Mouse (Mus musculus): ENCODE results near the gene Nalcn. TPM values are rescaled to one million over a fixed set of nuclear protein-coding genes. Genes with fewer than 3 reads are reported as not detected.

The Nalcn gene
- polyA plus RNA-seq, 1 experiment from 2014 or later: 0.34 TPM

DNA sequence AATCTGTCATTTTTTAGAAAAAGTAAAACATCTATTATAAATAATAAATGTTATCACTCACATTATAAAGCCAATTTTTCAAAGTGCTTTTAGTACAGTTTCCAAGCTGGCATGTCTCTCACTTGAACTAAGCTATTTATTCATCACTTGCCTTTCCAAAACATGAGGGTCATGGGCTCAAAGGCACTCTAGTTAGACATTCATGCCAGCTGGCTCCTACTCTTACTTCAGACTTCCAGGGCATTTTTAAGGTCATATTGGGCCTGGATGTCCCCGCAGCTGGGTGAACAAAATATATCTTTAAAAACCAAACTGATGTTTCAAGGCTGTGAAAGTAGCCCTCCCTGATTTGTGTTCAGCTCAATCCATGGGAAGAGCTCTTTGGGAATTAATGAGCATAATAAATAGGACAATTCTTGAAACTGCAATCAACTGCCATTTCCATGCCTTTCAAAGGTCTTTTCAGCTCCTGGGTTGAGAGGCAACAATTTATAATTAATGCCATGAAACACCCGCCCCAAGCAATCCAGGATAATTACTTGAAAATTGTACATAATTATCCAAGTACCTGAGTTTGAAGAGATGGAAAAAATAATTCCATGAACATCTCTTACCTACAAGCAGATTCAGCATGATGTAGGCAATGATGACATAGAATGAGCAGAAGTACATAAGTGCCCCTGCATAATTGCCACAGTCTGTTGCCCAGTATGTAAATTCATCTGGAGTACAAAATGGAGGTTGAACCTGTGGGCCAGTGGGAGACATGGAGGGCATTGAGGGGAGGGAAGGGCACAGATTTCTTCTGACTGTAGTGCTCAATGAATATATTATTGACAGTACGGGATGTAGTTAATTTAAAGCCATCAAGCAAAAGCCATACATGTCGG, 335.6 kb downstream of the Nalcn start:
- H3K9ac ChIP-seq: no peak overlapping the region
- H3K36me3 ChIP-seq: no peaks in the 10 kb centered on the region
- ATAC-seq (ENCODE audit: borderline replicate concordance, extremely low read depth, low FRiP score, low TSS enrichment): no peak
- H3K27ac ChIP-seq: no peak overlapping the region
- no peak overlapping the region for H3K4me3 ChIP-seq
- H3K9me3 ChIP-seq: no peaks in the 10 kb centered on the region
- no peak overlapping the region for H3K4me2 ChIP-seq
- H3K4me1 ChIP-seq: no peaks in the 10 kb centered on the region
- no peaks in the 10 kb centered on the region for H3K27me3 ChIP-seq
- WGBS: 85% methylated on average over 4 of the region's 4 CpGs

DNA sequence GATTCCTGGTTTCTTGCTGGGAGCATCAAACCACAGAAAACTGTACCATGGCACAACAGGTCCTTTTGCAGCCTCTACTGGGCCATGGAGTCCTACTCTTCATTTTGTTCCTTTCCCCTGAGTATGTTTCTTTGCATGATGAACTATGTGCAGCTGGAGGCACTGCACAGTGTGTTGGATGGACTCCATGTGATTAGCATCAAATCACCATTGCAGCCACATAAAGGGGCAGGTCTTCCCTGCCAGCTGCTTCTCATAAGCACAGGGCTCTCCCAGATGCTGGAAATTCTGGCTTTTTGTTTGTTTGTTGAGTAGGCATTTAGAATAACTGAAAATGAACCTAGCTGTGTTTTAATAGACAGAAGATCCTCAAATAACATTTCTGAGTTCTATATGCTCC, 344.8 kb downstream of the Nalcn start:
- Histone ChIP-seq H3K27me3 (no peaks in the 10 kb centered on the region), H3K36me3 (no peaks in the 10 kb centered on the region), H3K4me3 (no peak overlapping the region), H3K4me1 (no peaks in the 10 kb centered on the region), H3K27ac (no peak overlapping the region), H3K9me3 (no peaks in the 10 kb centered on the region), H3K4me2 (no peak overlapping the region), H3K9ac (no peak overlapping the region)
- ATAC-seq (ENCODE audit: borderline replicate concordance, extremely low read depth, low FRiP score, low TSS enrichment): no peak

DNA sequence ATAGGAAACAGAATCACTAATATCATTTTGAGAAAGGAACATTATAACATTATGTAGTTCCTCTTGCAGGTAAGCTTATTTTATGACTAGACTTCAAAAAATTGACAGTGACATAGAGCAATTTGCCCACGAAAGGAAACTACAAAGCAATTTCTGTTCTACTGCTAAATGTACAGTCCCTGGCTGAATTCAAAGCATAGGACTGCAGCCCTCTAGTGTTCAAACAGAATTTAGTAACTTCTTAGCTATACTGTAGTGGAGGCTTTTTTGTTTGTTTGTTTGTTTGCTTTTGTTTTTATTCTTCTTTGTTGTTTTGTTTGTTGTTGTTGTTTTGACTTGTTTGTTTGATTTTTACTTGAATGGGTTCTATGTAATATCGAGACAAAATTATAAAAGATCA, 354.8 kb downstream of the Nalcn start:
- Histone ChIP-seq H3K4me2 (no peak overlapping the region), H3K9ac (no peak overlapping the region), H3K27me3 (no peaks in the 10 kb centered on the region), H3K36me3 (no peaks in the 10 kb centered on the region), H3K4me3 (no peak overlapping the region), H3K27ac (no peak overlapping the region), H3K4me1 (no peaks in the 10 kb centered on the region), H3K9me3 (no peaks in the 10 kb centered on the region)
- no peak for ATAC-seq (ENCODE audit: borderline replicate concordance, extremely low read depth, low FRiP score, low TSS enrichment)
- WGBS: 69% methylated on average over 2 of the region's 2 CpGs

DNA sequence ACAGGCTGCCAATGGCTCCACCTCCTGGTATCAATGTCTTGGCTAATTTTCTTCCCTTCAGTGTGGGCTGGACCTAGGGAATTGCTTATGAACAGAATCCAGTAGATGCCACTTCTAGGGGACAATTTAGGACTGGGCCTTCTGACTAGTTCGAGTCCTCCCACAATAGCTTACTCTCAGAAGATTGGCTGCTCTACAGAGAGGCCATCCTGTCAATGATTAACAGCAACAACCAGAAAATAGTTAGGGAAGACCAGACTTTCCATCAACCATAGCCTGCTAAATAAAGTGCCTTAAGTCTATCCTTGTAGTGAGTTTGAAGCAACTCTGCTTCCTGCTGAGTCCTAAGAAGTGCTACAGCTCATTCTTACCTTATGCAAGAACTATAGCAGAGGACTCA, 386.2 kb downstream of the Nalcn start:
- Histone ChIP-seq H3K4me3 (no peak overlapping the region), H3K27ac (no peak overlapping the region), H3K27me3 (no peaks in the 10 kb centered on the region), H3K9me3 (no peaks in the 10 kb centered on the region), H3K4me1 (no peaks in the 10 kb centered on the region), H3K36me3 (no peaks in the 10 kb centered on the region), H3K9ac (no peak overlapping the region), H3K4me2 (no peak overlapping the region)
- 28% methylated on average over 1 of the region's 1 CpGs for WGBS
- no peak for ATAC-seq (ENCODE audit: borderline replicate concordance, extremely low read depth, low FRiP score, low TSS enrichment)

DNA sequence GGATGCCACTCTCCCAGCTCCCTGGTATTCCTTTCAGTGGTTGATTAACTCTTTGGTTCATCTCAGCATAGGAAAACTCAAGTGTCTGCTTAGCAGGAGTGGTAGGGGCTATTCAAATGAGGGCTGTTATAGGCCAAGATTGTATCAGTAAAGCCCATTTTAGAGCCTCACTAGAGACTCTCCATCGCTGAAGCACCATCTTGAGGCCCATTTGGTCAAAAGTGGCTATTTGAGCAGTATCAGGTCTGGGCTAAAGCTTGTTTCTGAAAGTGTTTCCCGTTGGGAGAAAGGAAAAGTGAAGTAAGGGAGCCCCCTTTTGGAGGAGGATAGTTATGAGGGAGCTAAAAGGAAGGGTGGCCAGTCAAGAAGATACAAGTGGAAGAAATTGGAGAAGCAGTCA, 387.0 kb downstream of the Nalcn start:
- WGBS: 8% methylated on average over 2 of the region's 2 CpGs

DNA sequence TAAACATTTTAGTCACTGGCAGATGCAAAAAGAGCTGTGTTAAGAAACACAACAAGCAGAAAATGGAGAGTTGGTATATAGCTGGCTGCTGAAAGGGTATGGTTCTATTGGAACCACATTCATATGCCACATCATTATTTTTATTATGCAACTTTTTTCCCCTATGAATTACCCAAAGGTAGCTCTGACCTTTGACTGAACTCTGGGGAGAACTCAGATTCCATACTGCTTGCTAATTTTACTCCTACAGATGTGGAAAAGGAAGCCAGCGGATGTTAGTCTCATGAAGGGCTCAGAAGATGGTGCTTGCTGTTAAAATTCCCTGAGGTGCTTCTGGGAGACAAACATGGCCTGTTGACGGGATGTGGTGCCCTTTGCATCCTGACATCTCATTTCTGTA, 389.9 kb downstream of the Nalcn start:
- H3K27ac ChIP-seq: no peak overlapping the region
- H3K4me1 ChIP-seq: no peaks in the 10 kb centered on the region
- H3K9ac ChIP-seq: no peak overlapping the region
- no peaks in the 10 kb centered on the region for H3K27me3 ChIP-seq
- 48% methylated on average over 2 of the region's 2 CpGs for WGBS
- ATAC-seq (ENCODE audit: borderline replicate concordance, extremely low read depth, low FRiP score, low TSS enrichment): no peak
- no peaks in the 10 kb centered on the region for H3K9me3 ChIP-seq
- H3K36me3 ChIP-seq: no peaks in the 10 kb centered on the region
- no peak overlapping the region for H3K4me2 ChIP-seq
- H3K4me3 ChIP-seq: no peak overlapping the region

More for the DNA sequence above, 387.0 kb downstream of the Nalcn start:
- H3K27me3 ChIP-seq: no peaks in the 10 kb centered on the region
- no peak overlapping the region for H3K27ac ChIP-seq
- no peak overlapping the region for H3K9ac ChIP-seq
- H3K4me3 ChIP-seq: no peak overlapping the region
- no peaks in the 10 kb centered on the region for H3K4me1 ChIP-seq
- ATAC-seq (ENCODE audit: borderline replicate concordance, extremely low read depth, low FRiP score, low TSS enrichment): no peak; the same call in 1 of the 2 replicates
- no peaks in the 10 kb centered on the region for H3K9me3 ChIP-seq
- no peaks in the 10 kb centered on the region for H3K36me3 ChIP-seq
- H3K4me2 ChIP-seq: no peak overlapping the region

DNA sequence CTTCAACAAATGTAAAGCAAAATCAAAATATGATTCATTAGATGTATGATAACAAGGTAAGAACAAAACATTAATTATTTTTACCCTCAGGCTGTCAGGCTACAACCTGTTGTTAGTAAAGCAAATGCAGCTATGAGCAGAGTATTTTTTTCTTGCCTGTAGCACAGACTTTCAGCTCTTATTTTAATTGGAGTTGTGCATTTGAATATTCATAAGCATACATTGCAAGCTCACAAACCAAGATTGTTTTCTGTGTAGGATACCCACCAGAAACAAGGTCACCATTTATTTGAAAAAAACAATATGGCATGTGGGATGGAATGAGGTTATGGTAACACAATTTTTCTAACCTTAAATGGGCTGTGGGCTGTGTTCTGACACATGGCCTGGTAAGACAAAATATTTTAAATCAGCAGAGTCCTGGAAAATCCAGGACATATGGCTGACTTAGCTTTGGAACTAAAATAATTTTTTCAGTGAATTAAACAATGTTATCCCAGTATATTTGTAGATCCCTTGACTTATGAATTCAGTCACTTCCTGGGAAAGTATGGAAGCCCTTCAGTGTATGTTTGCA, 394.2 kb downstream of the Nalcn start:
- no peaks in the 10 kb centered on the region for H3K27me3 ChIP-seq
- H3K4me1 ChIP-seq: no peaks in the 10 kb centered on the region
- H3K9ac ChIP-seq: no peak overlapping the region
- no peak for ATAC-seq (ENCODE audit: borderline replicate concordance, extremely low read depth, low FRiP score, low TSS enrichment)
- H3K27ac ChIP-seq: no peak overlapping the region
- no peak overlapping the region for H3K4me3 ChIP-seq
- H3K36me3 ChIP-seq: no peaks in the 10 kb centered on the region
- H3K4me2 ChIP-seq: no peak overlapping the region
- H3K9me3 ChIP-seq: no peaks in the 10 kb centered on the region

Other genes with a start within 250 kb of the Nalcn start
- 0.30 and 0.63 TPM in 2 replicates for gene Itgbl1, start 32.8 kb upstream of the Nalcn start, polyA plus RNA-seq (2015; fragmentation: Nextera tagmentation; extraction: Ambion mirVana)